Comparison of ENCODE assay signal across 9 mouse cellular contexts in the genomic region with DNA sequence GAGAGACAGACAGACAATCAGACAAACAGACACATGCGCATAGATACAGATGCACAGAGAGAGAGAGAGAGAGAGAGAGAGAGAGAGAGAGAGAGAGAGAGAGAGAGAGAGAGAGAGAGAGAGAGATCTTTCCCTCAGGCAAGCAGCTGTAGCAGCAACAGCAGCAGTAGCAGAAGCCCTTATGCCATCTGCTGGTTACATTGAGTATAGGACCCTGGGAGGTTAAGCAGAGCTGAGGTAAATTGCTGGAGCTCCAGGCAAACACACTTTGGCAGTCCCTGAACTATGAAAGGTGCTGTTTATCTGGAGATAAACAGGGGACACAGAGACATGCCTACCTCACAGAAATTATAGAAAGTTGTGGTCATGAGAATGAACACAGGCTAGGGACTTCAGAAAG. TPM values are rescaled to one million over a fixed set of nuclear protein-coding genes. Genes with fewer than 3 reads are reported as not detected.
DNase-seq lines count a peak whose midpoint lies in the region; ATAC-seq and TF ChIP-seq lines count a peak whose summit lies in the region.
"Had no signal": no experiment of that assay in that cellular context is flagged by ENCODE, and none has a peak within 500 bp of the region (broad histone marks: within the 10 kb centered on the region; RNA-seq: fewer than 3 reads in every experiment).

No protein-coding gene starts in this region.

- no peak for TF ChIP-seq POLR2A in brain, embryonic 14.5 days (IDR thresholded peaks at IDR 0.05; ENCODE audit: borderline replicate concordance, extremely low read depth, insufficient read depth, insufficient read length, poor library complexity, severe bottlenecking)

- ATAC-seq in frontal cortex, adult (ENCODE audit: low TSS enrichment): peak; percentile 95

- DNase-seq in frontal cortex, postnatal 10 days (ENCODE audit: low spot score in 2 of 2): no peak
- DNase-seq in 3T3-L1 (ENCODE audit: low read depth, low spot score): peak; percentile 62
- peak; percentile 77 for DNase-seq in brain, embryonic 14.5 days (ENCODE audit: low read depth)
- DNase-seq in left cerebral cortex, postnatal 14 days (ENCODE audit: low spot score in 2 of 2): peak; percentile 68 to 73
- no peak for DNase-seq in ovary, postnatal 14 days (ENCODE audit: low spot score)
- no peak for DNase-seq in c-Kit-positive CD71-positive TER-119-positive erythroid progenitor cells, embryonic 14.5 days (ENCODE audit: low spot score)
- DNase-seq in ovary, postnatal 10 days (ENCODE audit: low spot score): no peak

- peak; percentile 71; the same call in 1 of the 2 replicates for TF ChIP-seq CTCF in brain, embryonic 14.5 days (IDR thresholded peaks at IDR 0.05; ENCODE audit: borderline replicate concordance, extremely low read depth, insufficient read depth, insufficient read length)

- intact Hi-C loops in left cerebral cortex, postnatal 14 days (cut with DNase I): loop anchor here (10.0 kb wide), 2 partner anchors 1003 to 1033 kb away; no protein-coding TSS in a partner anchor

RNA-seq across cellular contexts. Expression of a gene that starts 50.5 kb away (rescaled TPM):
- 1.1 and 1.2 TPM in 2 replicates for polyA plus RNA-seq in brain, embryonic 14.5 days (2012; rRNA removed)
- under 1 TPM in 1 of 2 experiments, not detected in 1; 0.27 TPM for total RNA-seq in left cerebral cortex, postnatal 14 days (2021)
- polyA plus RNA-seq: heart, embryonic 14.5 days had no signal

Comparison
In these comparisons a context has a peak if more than half of its experiments do, and no peak if none do; other contexts are left out.
1. DNase-seq: peak in 3T3-L1 (single experiment), brain, embryonic 14.5 days (single experiment) and left cerebral cortex, postnatal 14 days (2 of 2); none in frontal cortex, postnatal 10 days (0 of 2), ovary, postnatal 14 days (single experiment), c-Kit-positive CD71-positive TER-119-positive erythroid progenitor cells, embryonic 14.5 days (single experiment) and ovary, postnatal 10 days (single experiment).